Mouse (Mus musculus): ENCODE data around the gene Cd1d1.

DNA sequence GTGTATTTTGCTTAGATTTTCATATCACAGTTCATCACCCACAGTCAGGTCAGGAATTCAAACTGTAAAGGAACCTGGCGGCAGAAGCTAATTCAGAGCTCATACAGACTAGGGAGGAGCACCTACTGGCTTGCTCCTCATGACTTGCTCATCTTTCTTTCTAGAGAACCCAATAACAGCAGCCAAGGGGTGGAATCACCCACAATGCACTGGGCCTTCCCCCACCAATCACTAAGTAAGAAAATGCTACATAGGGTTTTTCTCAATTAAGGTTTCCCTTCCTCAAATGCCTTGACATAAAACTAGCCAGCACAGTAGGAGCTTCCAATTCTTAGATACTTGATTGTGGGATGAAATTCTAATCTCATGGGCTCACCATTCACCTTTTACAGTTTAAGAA is 17.8 kb upstream of the Cd1d1 start:
- TF ChIP-seq POLR2A (IDR thresholded peaks at IDR 0.05; ENCODE audit: low read depth, low read length) (no peak), CTCF (IDR thresholded peaks at IDR 0.05; ENCODE audit: borderline replicate concordance, insufficient read depth, low read length) (no peak)
